Mouse (Mus musculus) kidney, embryonic 16.5 days (tissue): ENCODE measurements around the gene Epha10. TPM values are rescaled to one million over a fixed set of nuclear protein-coding genes. Genes with fewer than 3 reads are reported as not detected.
"Not testable (repeated sequence)": the region's sequence is repeated elsewhere in the genome, so short reads cannot be mapped to it uniquely, and the experiment has no call there.

Experiments used
- ATAC-seq: fragments of 200-750 bp; cut with Nextera tagmentation; 2 replicates; pipeline ENCODE4 v1.8.0; 2017; ENCODE audit warnings: moderate TSS enrichment; ENCODE audit not compliant: low FRiP score, low TSS enrichment
- H3K27ac ChIP-seq: fragments of 300-500 bp; sonication (generic); 2 replicates; pipeline ENCODE4 v1.5.1; 2014; ENCODE audit warnings: low read length
- H3K27me3 ChIP-seq: fragments of 300-500 bp; sonication (generic); 2 replicates; pipeline ENCODE4 v1.6.1; 2014; ENCODE audit warnings: low read length, control low read depth, mixed read lengths; ENCODE audit not compliant: insufficient read depth
- H3K36me3 ChIP-seq: fragments of 300-500 bp; sonication (generic); 2 replicates; pipeline ENCODE4 v1.6.1; 2014; ENCODE audit warnings: low read length, control low read depth, mixed read lengths; ENCODE audit not compliant: insufficient read depth
- H3K4me1 ChIP-seq: fragments of 300-500 bp; sonication (generic); 2 replicates; pipeline ENCODE4 v1.6.1; 2014; ENCODE audit warnings: low read length, control low read depth, mixed read lengths; ENCODE audit not compliant: insufficient read depth
- H3K4me2 ChIP-seq: fragments of 300-500 bp; sonication (generic); replicated peaks from 2 replicates; pipeline ENCODE4 v1.6.1; 2014; ENCODE audit warnings: low read depth, low read length
- H3K4me3 ChIP-seq: fragments of 300-500 bp; sonication (generic); 2 replicates; pipeline ENCODE4 v1.5.1; 2014; ENCODE audit warnings: mild to moderate bottlenecking, low read length
- H3K9ac ChIP-seq: fragments of 300-500 bp; sonication (generic); replicated peaks from 2 replicates; pipeline ENCODE4 v1.6.1; 2014; ENCODE audit warnings: low read length
- H3K9me3 ChIP-seq: fragments of 300-500 bp; sonication (generic); 2 replicates; pipeline ENCODE4 v1.6.1; 2016; ENCODE audit warnings: low read length, control low read depth
- WGBS: fragments of 180-500 bp; shearing (Covaris S2); extraction: QIAGEN DNeasy Blood & Tissue Kit; methylation state at CpG from one replicate; pipeline ENCODE4 v1.1.7; 2014; 5-methylcytosine and 5-hydroxymethylcytosine counted together
- polyA plus RNA-seq: library from polyadenylated mRNA; unstranded; fragments of >200 nt; fragmentation: Nextera tagmentation; extraction: Ambion mirVana; gene quantifications from 2 replicates; pipeline ENCODE4 v1.2.1, GENCODE M21; 2015

Epha10 gene
- polyA plus RNA-seq, 1 experiment from 2014 or later = 0.06 TPM

- not testable (repeated sequence) for H3K4me2 ChIP-seq, H3K4me3 ChIP-seq, H3K9ac ChIP-seq, H3K9me3 ChIP-seq, H3K36me3 ChIP-seq, H3K27ac ChIP-seq, ATAC-seq, H3K27me3 ChIP-seq
- peaks cover 21% of the 10 kb centered on the region for H3K4me1 ChIP-seq
- 94% methylated on average over 3 of the region's 4 CpGs for WGBS
Observed at GRCm38 (mm10) chr4:124939211-124939610, 58.5 kb downstream of the Epha10 start, which contains the start of gene Cdca8. TSS of gene Cdca8 (minus strand) at chr4:124939311.

GRCm38 (mm10) chr4:124943022-124943421 is 62.3 kb downstream of the Epha10 start:
- H3K4me3 ChIP-seq = no peak overlapping the region
- H3K36me3 ChIP-seq = peaks cover 8% of the 10 kb centered on the region
- peak; percentile 53; the same call in 1 of the 2 replicates for ATAC-seq
- H3K27ac ChIP-seq = no peak overlapping the region
- peaks cover 2% of the 10 kb centered on the region; the same call in 1 of the 2 replicates for H3K4me1 ChIP-seq
- no peak overlapping the region for H3K9ac ChIP-seq
- WGBS = 6% methylated on average over 4 of the region's 4 CpGs
- H3K27me3 ChIP-seq = no peaks in the 10 kb centered on the region
- H3K9me3 ChIP-seq = no peaks in the 10 kb centered on the region
- H3K4me2 ChIP-seq = no peak overlapping the region

DNA sequence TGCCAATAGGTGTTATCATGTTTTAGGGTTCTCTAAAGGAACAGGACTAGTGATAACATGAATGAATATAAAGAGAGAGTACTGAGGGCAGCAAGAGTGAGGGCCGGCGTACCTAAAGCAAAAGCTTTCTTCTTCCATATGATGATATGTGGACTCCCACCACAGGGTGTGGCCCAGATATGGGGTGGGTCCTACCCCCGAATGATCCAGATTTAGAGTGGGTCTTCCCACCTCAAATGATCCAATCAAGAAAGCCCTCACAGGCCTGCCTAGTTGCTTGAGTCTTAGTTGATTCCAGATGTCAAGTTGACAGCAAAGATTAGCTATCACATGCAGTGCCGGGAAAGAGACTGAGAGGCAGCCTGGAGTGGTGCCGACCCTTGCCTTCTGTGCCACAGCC is 63.1 kb downstream of the Epha10 start:
- Histone ChIP-seq H3K27me3 (no peaks in the 10 kb centered on the region), H3K4me3 (no peak overlapping the region), H3K36me3 (peaks cover 5% of the 10 kb centered on the region), H3K4me1 (no peaks in the 10 kb centered on the region), H3K4me2 (no peak overlapping the region), H3K9me3 (no peaks in the 10 kb centered on the region), H3K9ac (no peak overlapping the region), H3K27ac (no peak overlapping the region)
- WGBS = 93% methylated on average over 5 of the region's 5 CpGs
- ATAC-seq = no peak

DNA sequence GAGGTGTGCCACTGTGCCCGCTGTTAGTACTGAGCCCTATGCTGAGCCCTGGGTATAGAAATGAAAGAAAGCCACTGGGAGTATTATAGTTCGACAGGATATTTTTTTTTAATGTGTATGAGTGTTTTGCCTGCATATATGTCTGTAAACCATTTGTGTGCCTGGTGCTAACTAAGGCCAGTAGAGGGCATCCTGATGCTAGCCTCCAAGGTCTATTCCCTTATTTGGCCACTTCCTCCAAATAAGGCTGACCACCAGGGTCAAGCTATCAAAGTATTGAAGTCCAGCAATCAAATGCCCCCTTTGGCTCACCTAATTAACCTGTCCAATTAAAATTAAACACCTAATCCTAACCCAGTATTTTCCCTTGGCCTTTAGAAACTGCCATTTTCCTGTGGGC is 64.3 kb downstream of the Epha10 start:
- no peak overlapping the region for H3K4me2 ChIP-seq
- H3K27ac ChIP-seq = no peak overlapping the region
- 59% methylated on average over 2 of the region's 2 CpGs for WGBS
- no peak overlapping the region for H3K4me3 ChIP-seq
- no peaks in the 10 kb centered on the region for H3K4me1 ChIP-seq
- H3K9me3 ChIP-seq = no peaks in the 10 kb centered on the region
- H3K36me3 ChIP-seq = peaks cover 4% of the 10 kb centered on the region
- no peak for ATAC-seq
- H3K27me3 ChIP-seq = no peaks in the 10 kb centered on the region
- H3K9ac ChIP-seq = no peak overlapping the region

GRCm38 (mm10) chr4:124949488-124949887 is 68.8 kb downstream of the Epha10 start:
- Histone ChIP-seq H3K9ac (no peak overlapping the region), H3K9me3 (no peaks in the 10 kb centered on the region), H3K36me3 (no peaks in the 10 kb centered on the region), H3K4me1 (peaks cover 12% of the 10 kb centered on the region), H3K27me3 (no peaks in the 10 kb centered on the region), H3K27ac (no peak overlapping the region), H3K4me3 (no peak overlapping the region), H3K4me2 (no peak overlapping the region)
- WGBS = 76% methylated on average over 3 of the region's 3 CpGs
- no peak for ATAC-seq

DNA sequence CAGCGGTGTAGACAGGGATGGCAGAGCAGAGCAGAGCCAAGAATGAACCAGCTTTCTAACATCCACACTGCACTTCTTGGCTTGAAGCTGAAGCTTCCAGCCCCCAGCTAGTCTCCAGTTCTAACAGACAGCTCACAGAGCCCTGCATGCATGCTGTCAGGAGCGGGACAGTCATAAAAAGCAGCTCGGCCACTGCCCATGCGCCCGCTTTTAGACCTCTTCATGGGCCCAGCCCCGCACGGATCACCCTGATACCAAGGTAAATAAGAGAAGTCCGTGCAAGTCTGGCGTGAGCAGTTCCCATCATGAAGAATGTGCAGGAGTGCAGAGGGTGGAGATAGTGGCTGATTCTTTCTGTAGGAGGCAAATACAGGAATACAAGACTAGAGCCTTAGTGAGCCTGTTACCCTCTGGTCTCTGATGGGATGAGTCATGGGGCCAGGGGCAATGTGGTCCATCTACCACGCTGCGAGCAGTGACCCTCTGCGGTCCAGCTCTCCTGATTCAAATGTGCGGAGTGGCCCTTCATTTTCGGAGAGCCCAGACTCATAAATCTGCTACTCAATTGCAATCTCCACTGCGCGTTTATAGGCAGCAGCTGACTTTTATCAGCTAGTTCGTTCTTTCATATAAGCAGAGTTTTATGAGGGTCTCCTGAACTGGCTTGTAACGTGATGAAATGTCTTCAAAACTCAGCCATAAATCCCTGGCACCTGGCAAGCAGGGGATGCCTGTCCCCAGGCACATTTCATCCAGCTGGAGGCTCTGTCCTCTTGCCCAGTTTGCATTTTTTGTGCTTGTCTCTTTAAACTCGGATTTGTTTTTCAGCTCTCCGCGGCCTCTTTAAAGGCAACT is 69.7 kb downstream of the Epha10 start:
- Histone ChIP-seq H3K4me1 (peaks cover 12% of the 10 kb centered on the region), H3K4me3 (no peak overlapping the region), H3K27me3 (no peaks in the 10 kb centered on the region), H3K9ac (no peak overlapping the region), H3K27ac (no peak overlapping the region; the same call in 1 of the 2 replicates), H3K36me3 (no peaks in the 10 kb centered on the region), H3K9me3 (no peaks in the 10 kb centered on the region), H3K4me2 (0 out of 2 replicates have a peak overlapping the region, but pooled peaks have one; percentile 0)
- 21% methylated on average over 21 of the region's 21 CpGs for WGBS
- peak; percentile 83 for ATAC-seq

DNA sequence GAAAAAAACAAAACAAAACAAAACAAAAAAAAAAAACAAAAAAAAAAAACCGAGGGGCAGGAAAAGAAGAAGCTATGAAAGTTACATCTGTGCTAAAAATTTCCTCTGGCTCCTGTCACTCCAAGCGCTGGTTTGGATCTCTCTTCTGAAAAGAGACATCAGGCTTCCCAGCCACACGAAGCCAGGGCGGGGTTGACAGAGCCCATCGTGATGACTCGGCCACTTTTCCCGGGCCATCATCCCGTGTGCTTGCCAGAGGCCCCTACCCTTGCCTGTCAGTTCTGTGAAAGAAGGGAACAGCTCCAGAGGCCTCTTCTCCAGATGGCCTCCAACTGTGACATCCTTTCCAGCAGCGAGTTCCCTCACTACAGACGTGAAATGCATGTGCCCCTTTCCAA is 70.3 kb downstream of the Epha10 start:
- Histone ChIP-seq H3K36me3 (no peaks in the 10 kb centered on the region), H3K27me3 (no peaks in the 10 kb centered on the region), H3K27ac (0 out of 2 replicates have a peak overlapping the region, but pooled peaks have one; percentile 31), H3K9ac (no peak overlapping the region), H3K4me2 (peak overlapping the region; percentile 33; the same call in 1 of the 2 replicates), H3K9me3 (no peaks in the 10 kb centered on the region), H3K4me3 (no peak overlapping the region), H3K4me1 (peaks cover 12% of the 10 kb centered on the region)
- ATAC-seq = no peak
- WGBS = 22% methylated on average over 10 of the region's 10 CpGs

- ATAC-seq = no peak
- Histone ChIP-seq H3K36me3 (no peaks in the 10 kb centered on the region), H3K27ac (no peak overlapping the region), H3K9me3 (no peaks in the 10 kb centered on the region), H3K9ac (no peak overlapping the region), H3K4me3 (no peak overlapping the region), H3K4me2 (no peak overlapping the region), H3K27me3 (no peaks in the 10 kb centered on the region), H3K4me1 (peaks cover 14% of the 10 kb centered on the region)
- 59% methylated on average over 4 of the region's 4 CpGs for WGBS
Observed at GRCm38 (mm10) chr4:124953546-124953945, 72.8 kb downstream of the Epha10 start.

DNA sequence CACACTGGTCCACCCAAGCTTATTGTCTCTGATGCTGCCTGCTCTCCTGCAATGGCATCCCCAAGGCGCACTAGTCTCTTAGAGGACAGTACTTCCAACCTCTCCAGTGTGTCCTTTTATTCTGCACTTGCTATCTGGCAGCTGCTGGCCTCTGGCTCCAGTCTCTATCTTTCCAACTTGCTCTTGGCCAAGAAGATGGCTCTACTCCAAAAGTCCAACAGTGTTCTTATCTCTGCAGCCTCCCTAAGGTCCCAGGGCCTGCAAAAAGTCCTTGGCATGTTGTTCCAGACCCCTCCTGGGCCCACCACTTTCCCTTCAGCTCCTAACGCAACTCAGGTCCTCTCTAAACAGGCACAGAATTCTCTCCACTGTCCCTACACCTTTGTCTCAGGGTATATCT is 76.6 kb downstream of the Epha10 start:
- Histone ChIP-seq H3K9ac (no peak overlapping the region), H3K27ac (no peak overlapping the region), H3K4me1 (peaks cover 15% of the 10 kb centered on the region), H3K4me3 (no peak overlapping the region), H3K9me3 (no peaks in the 10 kb centered on the region), H3K27me3 (no peaks in the 10 kb centered on the region), H3K4me2 (no peak overlapping the region), H3K36me3 (no peaks in the 10 kb centered on the region)
- ATAC-seq = no peak
- WGBS = 78% methylated on average over 2 of the region's 2 CpGs

DNA sequence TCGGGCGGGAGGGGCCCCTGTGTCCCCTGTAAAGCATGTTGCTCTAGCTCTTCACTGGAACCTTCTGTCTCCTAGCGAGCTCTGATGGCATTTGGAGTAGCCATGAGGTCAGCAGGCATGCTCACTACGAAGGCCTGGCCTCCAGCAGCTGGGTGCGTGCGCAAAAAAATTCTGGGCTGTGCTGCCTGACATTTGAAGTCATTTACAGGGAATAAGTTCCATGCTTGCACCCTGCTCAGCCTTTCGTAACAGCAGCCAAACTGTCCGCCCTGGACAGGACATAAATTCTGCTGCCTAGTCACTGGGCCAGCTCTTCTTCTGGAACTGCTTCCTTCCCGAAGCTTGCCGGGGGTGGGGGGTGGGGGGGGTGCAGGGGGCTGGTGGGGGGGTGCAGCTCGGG is 78.4 kb downstream of the Epha10 start:
- H3K27me3 ChIP-seq = no peaks in the 10 kb centered on the region
- WGBS = 18% methylated on average over 11 of the region's 11 CpGs
- no peaks in the 10 kb centered on the region for H3K9me3 ChIP-seq
- no peak overlapping the region for H3K4me2 ChIP-seq
- no peak overlapping the region for H3K4me3 ChIP-seq
- H3K9ac ChIP-seq = no peak overlapping the region
- no peaks in the 10 kb centered on the region for H3K36me3 ChIP-seq
- H3K4me1 ChIP-seq = peaks cover 15% of the 10 kb centered on the region
- peak; percentile 86 for ATAC-seq
- peak overlapping the region; percentile 67 for H3K27ac ChIP-seq
